8 mouse cellular contexts compared by ENCODE assay signal in the genomic region with DNA sequence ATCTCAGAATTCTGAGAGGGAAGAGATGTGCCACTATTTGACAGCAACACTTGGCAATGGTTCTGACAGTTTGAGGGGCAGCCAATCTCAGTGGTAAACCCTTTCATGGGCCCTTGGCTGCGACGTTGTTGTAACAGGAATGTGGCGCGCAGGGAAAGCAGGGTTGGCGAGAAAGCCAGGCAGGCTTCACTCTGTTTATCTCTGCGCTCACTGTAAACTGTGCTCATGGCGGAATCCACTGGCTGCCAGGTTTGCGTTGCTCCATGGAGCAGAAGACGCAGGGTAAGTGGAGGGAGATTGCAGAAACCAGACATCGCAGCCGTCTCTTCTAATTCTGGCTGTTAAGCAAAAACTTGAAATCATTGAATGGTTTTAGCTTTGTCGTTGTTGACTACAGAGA.
DNase-seq lines count a peak whose midpoint lies in the region; ATAC-seq and TF ChIP-seq lines count a peak whose summit lies in the region.

No protein-coding gene starts in this region.

- peak overlapping the region; percentile 24 for H3K4me2 ChIP-seq in hindbrain, embryonic 14.5 days (replicated peaks)
- H3K4me2 ChIP-seq in hindbrain, embryonic 11.5 days (replicated peaks; ENCODE audit: low read depth, low read length): no peak overlapping the region
- H3K4me2 ChIP-seq in forebrain, postnatal 0 days (ENCODE audit: low read depth): peak overlapping the region; percentile 50

- H3K27me3 ChIP-seq in hindbrain, embryonic 14.5 days (ENCODE audit: control insufficient read depth, insufficient read depth, low read length): no peaks in the 10 kb centered on the region
- H3K27me3 ChIP-seq in hindbrain, embryonic 11.5 days (ENCODE audit: control insufficient read depth, insufficient read depth, low read length): no peaks in the 10 kb centered on the region
- no peaks in the 10 kb centered on the region for H3K27me3 ChIP-seq in forebrain, postnatal 0 days (ENCODE audit: insufficient read depth, low read length)

- H3K4me1 ChIP-seq in hindbrain, embryonic 14.5 days (replicated peaks; ENCODE audit: control insufficient read depth, insufficient read depth, low read length): 0 out of 2 replicates have a peak, but pooled peaks cover 5% of the 10 kb centered on the region
- H3K4me1 ChIP-seq in hindbrain, embryonic 11.5 days (replicated peaks; ENCODE audit: control insufficient read depth, insufficient read depth, low read length): no peaks in the 10 kb centered on the region
- H3K4me1 ChIP-seq in forebrain, postnatal 0 days (ENCODE audit: insufficient read depth): peaks cover 3% of the 10 kb centered on the region; the same call in 1 of the 2 replicates

- peak; percentile 65 for DNase-seq in hindbrain, embryonic 14.5 days (ENCODE audit: low spot score)
- no peak for DNase-seq in hindbrain, embryonic 11.5 days (ENCODE audit: low spot score)
- DNase-seq in ZHBTc4 (ENCODE audit: low read depth, low spot score): peak; percentile 9
- peak; percentile 93 for DNase-seq in forebrain, postnatal 0 days
- DNase-seq in layer of hippocampus, postnatal 14 days (ENCODE audit: low spot score in 2 of 2): peak; percentile 59 to 75
- no peak for DNase-seq in gastrocnemius, adult 18-20 months (ENCODE audit: low spot score)
- no peak for DNase-seq in gastrocnemius, postnatal 14 days
- DNase-seq in embryo, embryonic 10.5 days (ENCODE audit: low spot score): no peak

- WGBS in hindbrain, embryonic 14.5 days: 69% methylated on average over 12 of the region's 12 CpGs
- WGBS in hindbrain, embryonic 11.5 days: 83% methylated on average over 12 of the region's 12 CpGs
- 26% methylated on average over 12 of the region's 12 CpGs for WGBS in forebrain, postnatal 0 days

- H3K36me3 ChIP-seq in hindbrain, embryonic 14.5 days (replicated peaks; ENCODE audit: control insufficient read depth, insufficient read depth): no peaks in the 10 kb centered on the region
- no peaks in the 10 kb centered on the region for H3K36me3 ChIP-seq in hindbrain, embryonic 11.5 days (ENCODE audit: control insufficient read depth, insufficient read depth, low read length)
- no peaks in the 10 kb centered on the region for H3K36me3 ChIP-seq in forebrain, postnatal 0 days (ENCODE audit: insufficient read depth)

- H3K9me3 ChIP-seq in hindbrain, embryonic 14.5 days (ENCODE audit: control insufficient read depth, low read length): no peaks in the 10 kb centered on the region
- H3K9me3 ChIP-seq in hindbrain, embryonic 11.5 days (ENCODE audit: control insufficient read depth, low read length): no peaks in the 10 kb centered on the region
- no peaks in the 10 kb centered on the region for H3K9me3 ChIP-seq in forebrain, postnatal 0 days (ENCODE audit: low read length)

- no peak for TF ChIP-seq CTCF in forebrain, postnatal 0 days (IDR thresholded peaks at IDR 0.05; ENCODE audit: low read depth)

- H3K9ac ChIP-seq in hindbrain, embryonic 14.5 days: no peak overlapping the region
- no peak overlapping the region for H3K9ac ChIP-seq in hindbrain, embryonic 11.5 days (ENCODE audit: low read depth, low read length)
- peak overlapping the region; percentile 44 for H3K9ac ChIP-seq in forebrain, postnatal 0 days

- intact Hi-C loops in gastrocnemius, postnatal 14 days (cut with DNase I; ENCODE audit: low total_unique reads): no loop called here

- 0 out of 2 replicates have a peak overlapping the region, but pooled peaks have one; percentile 7 for H3K27ac ChIP-seq in hindbrain, embryonic 14.5 days
- H3K27ac ChIP-seq in hindbrain, embryonic 11.5 days (ENCODE audit: low read depth, low read length): no peak overlapping the region
- peak overlapping the region; percentile 68 for H3K27ac ChIP-seq in forebrain, postnatal 0 days (ENCODE audit: low read depth, low read length)

- peak; percentile 61; the same call in 1 of the 2 replicates for ATAC-seq in hindbrain, embryonic 14.5 days (ENCODE audit: low FRiP score)
- no peak for ATAC-seq in hindbrain, embryonic 11.5 days (ENCODE audit: low FRiP score)
- peak; percentile 80 for ATAC-seq in forebrain, postnatal 0 days

- no peak overlapping the region for H3K4me3 ChIP-seq in hindbrain, embryonic 14.5 days (replicated peaks; ENCODE audit: low read length)
- no peak overlapping the region for H3K4me3 ChIP-seq in hindbrain, embryonic 11.5 days (ENCODE audit: low read depth, low read length)
- H3K4me3 ChIP-seq in forebrain, postnatal 0 days (ENCODE audit: low read depth, low read length): peak overlapping the region; percentile 27

Comparison
In these comparisons a context has a peak if more than half of its experiments do, and no peak if none do; other contexts are left out.
1. DNase-seq: peak in hindbrain, embryonic 14.5 days (single experiment), ZHBTc4 (single experiment), forebrain, postnatal 0 days (single experiment) and layer of hippocampus, postnatal 14 days (2 of 2); none in hindbrain, embryonic 11.5 days (single experiment), gastrocnemius, adult 18-20 months (single experiment), gastrocnemius, postnatal 14 days (single experiment) and embryo, embryonic 10.5 days (single experiment).